Mouse (Mus musculus): ENCODE results near the gene Gpr180. TPM values are rescaled to one million over a fixed set of nuclear protein-coding genes. Genes with fewer than 3 reads are reported as not detected.
"Not testable (repeated sequence)": the region's sequence is repeated elsewhere in the genome, so short reads cannot be mapped to it uniquely, and the experiment has no call there.

Gpr180 gene
- total and polyA plus RNA-seq, 3 experiments = 9.6 to 23.0 (median 21.1) TPM

- peaks cover 9% of the 10 kb centered on the region; the same call in 1 of the 2 replicates for H3K4me1 ChIP-seq (ENCODE audit: insufficient read depth, low read depth, low read length)
- ATAC-seq (ENCODE audit: extremely low read depth, insufficient number of reproducible peaks, low FRiP score, poor library complexity, severe bottlenecking) = no peak
Measured at GRCm38 (mm10) chr14:118101227-118101990, 35.5 kb upstream of the Gpr180 start.

GRCm38 (mm10) chr14:118107479-118107878 is 29.5 kb upstream of the Gpr180 start:
- peaks cover 28% of the 10 kb centered on the region for H3K36me3 ChIP-seq (replicated peaks)
- not testable (repeated sequence) for H3K9me3 ChIP-seq (replicated peaks); ATAC-seq (ENCODE audit: extremely low read depth, insufficient number of reproducible peaks, low FRiP score, poor library complexity, severe bottlenecking); H3K27me3 ChIP-seq (ENCODE audit: insufficient read depth, low read length); H3K4me1 ChIP-seq (ENCODE audit: insufficient read depth, low read depth, low read length); H3K4me3 ChIP-seq (ENCODE audit: low read depth, low read length); DNase-seq (ENCODE audit: low spot score)

More at GRCm38 (mm10) chr14:118101227-118101990, 35.5 kb upstream of the Gpr180 start:
- Histone ChIP-seq H3K36me3 (replicated peaks) (no peaks in the 10 kb centered on the region), H3K9me3 (replicated peaks) (no peaks in the 10 kb centered on the region), H3K4me3 (ENCODE audit: low read depth, low read length) (no peak overlapping the region), H3K27me3 (ENCODE audit: insufficient read depth, low read length) (peaks cover 3% of the 10 kb centered on the region; the same call in 1 of the 2 replicates)
- no peak for TF ChIP-seq CTCF (IDR thresholded peaks at IDR 0.05; ENCODE audit: low read depth, low read length)
- no peak for TF ChIP-seq TAL1 (conservative IDR thresholded peaks at IDR 0.05; ENCODE audit: low read depth, low read length)
- TF ChIP-seq POLR2AphosphoS5 (IDR thresholded peaks at IDR 0.05; ENCODE audit: insufficient replicate concordance, low read depth, low read length) = no peak
- TF ChIP-seq GATA2 (IDR thresholded peaks at IDR 0.05; ENCODE audit: borderline replicate concordance, low read depth, low read length) = no peak
- no peak for TF ChIP-seq GATA1 (IDR thresholded peaks at IDR 0.05; ENCODE audit: borderline replicate concordance, low read length)
- DNase-seq (ENCODE audit: low spot score) = no peak

- DNase-seq (ENCODE audit: low spot score) (no peak), ATAC-seq (ENCODE audit: extremely low read depth, insufficient number of reproducible peaks, low FRiP score, poor library complexity, severe bottlenecking) (no peak)
- H3K36me3 ChIP-seq (replicated peaks) = peaks cover 83% of the 10 kb centered on the region
- no peaks in the 10 kb centered on the region for H3K4me1 ChIP-seq (ENCODE audit: insufficient read depth, low read depth, low read length)
- TF ChIP-seq GATA2 (IDR thresholded peaks at IDR 0.05; ENCODE audit: borderline replicate concordance, low read depth, low read length) = no peak
- no peak overlapping the region for H3K4me3 ChIP-seq (ENCODE audit: low read depth, low read length)
- no peaks in the 10 kb centered on the region for H3K27me3 ChIP-seq (ENCODE audit: insufficient read depth, low read length)
- no peaks in the 10 kb centered on the region for H3K9me3 ChIP-seq (replicated peaks)
Measured at GRCm38 (mm10) chr14:118113116-118113515, 23.8 kb upstream of the Gpr180 start.

GRCm38 (mm10) chr14:118124129-118124528 is 12.8 kb upstream of the Gpr180 start:
- DNase-seq (ENCODE audit: low spot score) (no peak), ATAC-seq (ENCODE audit: extremely low read depth, insufficient number of reproducible peaks, low FRiP score, poor library complexity, severe bottlenecking) (no peak)
- no peaks in the 10 kb centered on the region for H3K9me3 ChIP-seq (replicated peaks)
- H3K4me1 ChIP-seq (ENCODE audit: insufficient read depth, low read depth, low read length) = peaks cover 27% of the 10 kb centered on the region
- H3K4me3 ChIP-seq (ENCODE audit: low read depth, low read length) = no peak overlapping the region
- H3K27me3 ChIP-seq (ENCODE audit: insufficient read depth, low read length) = no peaks in the 10 kb centered on the region
- TF ChIP-seq GATA1 (IDR thresholded peaks at IDR 0.05; ENCODE audit: borderline replicate concordance, low read length) (no peak), POLR2AphosphoS5 (IDR thresholded peaks at IDR 0.05; ENCODE audit: insufficient replicate concordance, low read depth, low read length) (no peak), GATA2 (IDR thresholded peaks at IDR 0.05; ENCODE audit: borderline replicate concordance, low read depth, low read length) (no peak), CTCF (IDR thresholded peaks at IDR 0.05; ENCODE audit: low read depth, low read length) (no peak), TAL1 (conservative IDR thresholded peaks at IDR 0.05; ENCODE audit: low read depth, low read length) (no peak)
- peaks cover 94% of the 10 kb centered on the region for H3K36me3 ChIP-seq (replicated peaks)

GRCm38 (mm10) chr14:118124771-118125170 is 12.2 kb upstream of the Gpr180 start:
- Histone ChIP-seq H3K36me3 (replicated peaks) (peaks cover 94% of the 10 kb centered on the region), H3K4me3 (ENCODE audit: low read depth, low read length) (no peak overlapping the region), H3K9me3 (replicated peaks) (no peaks in the 10 kb centered on the region), H3K4me1 (ENCODE audit: insufficient read depth, low read depth, low read length) (peaks cover 32% of the 10 kb centered on the region), H3K27me3 (ENCODE audit: insufficient read depth, low read length) (no peaks in the 10 kb centered on the region)
- ATAC-seq (ENCODE audit: extremely low read depth, insufficient number of reproducible peaks, low FRiP score, poor library complexity, severe bottlenecking) (no peak), DNase-seq (ENCODE audit: low spot score) (no peak)
- TF ChIP-seq GATA2 (IDR thresholded peaks at IDR 0.05; ENCODE audit: borderline replicate concordance, low read depth, low read length) (no peak), TAL1 (conservative IDR thresholded peaks at IDR 0.05; ENCODE audit: low read depth, low read length) (no peak), POLR2AphosphoS5 (IDR thresholded peaks at IDR 0.05; ENCODE audit: insufficient replicate concordance, low read depth, low read length) (no peak), CTCF (IDR thresholded peaks at IDR 0.05; ENCODE audit: low read depth, low read length) (no peak), GATA1 (IDR thresholded peaks at IDR 0.05; ENCODE audit: borderline replicate concordance, low read length) (no peak)

- no peak overlapping the region for H3K4me3 ChIP-seq (ENCODE audit: low read depth, low read length)
- no peaks in the 10 kb centered on the region for H3K9me3 ChIP-seq (replicated peaks)
- ATAC-seq (ENCODE audit: extremely low read depth, insufficient number of reproducible peaks, low FRiP score, poor library complexity, severe bottlenecking) (no peak), DNase-seq (ENCODE audit: low spot score) (no peak)
- H3K4me1 ChIP-seq (ENCODE audit: insufficient read depth, low read depth, low read length) = peaks cover 42% of the 10 kb centered on the region
- no peaks in the 10 kb centered on the region for H3K27me3 ChIP-seq (ENCODE audit: insufficient read depth, low read length)
- H3K36me3 ChIP-seq (replicated peaks) = peaks cover 93% of the 10 kb centered on the region
- TF ChIP-seq TAL1 (conservative IDR thresholded peaks at IDR 0.05; ENCODE audit: low read depth, low read length) (no peak), POLR2AphosphoS5 (IDR thresholded peaks at IDR 0.05; ENCODE audit: insufficient replicate concordance, low read depth, low read length) (no peak), GATA2 (IDR thresholded peaks at IDR 0.05; ENCODE audit: borderline replicate concordance, low read depth, low read length) (no peak), GATA1 (IDR thresholded peaks at IDR 0.05; ENCODE audit: borderline replicate concordance, low read length) (no peak), CTCF (IDR thresholded peaks at IDR 0.05; ENCODE audit: low read depth, low read length) (no peak)
Measured at GRCm38 (mm10) chr14:118126301-118126700, 10.7 kb upstream of the Gpr180 start.
